Mouse (Mus musculus): ENCODE measurements around the gene Mtfp1.

GRCm38 (mm10) chr11:4076633-4077032 is 18.6 kb downstream of the Mtfp1 start:
- TF ChIP-seq POLR2A (IDR thresholded peaks at IDR 0.05; ENCODE audit: low read depth, low read length) (no peak), CTCF (conservative IDR thresholded peaks at IDR 0.05; ENCODE audit: insufficient read depth, insufficient read length, low read depth, low read length) (no peak)
